Mouse (Mus musculus) hindbrain, embryonic 12.5 days (tissue): ENCODE data around the gene Olfr1414. TPM values are rescaled to one million over a fixed set of nuclear protein-coding genes. Genes with fewer than 3 reads are reported as not detected.

Experiments
- ATAC-seq: fragments of 200-750 bp; cut with Nextera tagmentation; 2 replicates; pipeline ENCODE4 v1.8.0; 2017; ENCODE audit warnings: moderate TSS enrichment; ENCODE audit not compliant: low FRiP score
- H3K27ac ChIP-seq: fragments of 300-500 bp; sonication (generic); 2 replicates; pipeline ENCODE4 v1.5.1; 2016; ENCODE audit warnings: mild to moderate bottlenecking
- H3K27me3 ChIP-seq: fragments of 300-500 bp; sonication (generic); 2 replicates; pipeline ENCODE4 v1.6.1; 2016; ENCODE audit warnings: mild to moderate bottlenecking
- H3K36me3 ChIP-seq: fragments of 300-500 bp; sonication (generic); 2 replicates; pipeline ENCODE4 v1.6.1; 2016; ENCODE audit warnings: mild to moderate bottlenecking
- H3K4me1 ChIP-seq: fragments of 300-500 bp; sonication (generic); 2 replicates; pipeline ENCODE4 v1.6.1; 2016
- H3K4me2 ChIP-seq: fragments of 300-500 bp; sonication (generic); replicated peaks from 2 replicates; pipeline ENCODE4 v1.6.1; 2016; ENCODE audit warnings: mild to moderate bottlenecking
- H3K4me3 ChIP-seq: fragments of 300-500 bp; sonication (generic); 2 replicates; pipeline ENCODE4 v1.5.1; 2016; ENCODE audit warnings: mild to moderate bottlenecking
- H3K9ac ChIP-seq: fragments of 300-500 bp; sonication (generic); 2 replicates; pipeline ENCODE4 v1.6.1; 2016; ENCODE audit warnings: mild to moderate bottlenecking, moderate library complexity
- H3K9me3 ChIP-seq: fragments of 300-500 bp; sonication (generic); replicated peaks from 2 replicates; pipeline ENCODE4 v1.6.1; 2016; ENCODE audit warnings: mild to moderate bottlenecking
- WGBS: fragments of 180-500 bp; shearing (Covaris S2); methylation state at CpG from one replicate; pipeline ENCODE4 v1.1.7; 2016; 5-methylcytosine and 5-hydroxymethylcytosine counted together
- microRNA-seq: library from miRNA; unstranded; fragments of <30 nt; microRNA quantifications from one replicate; pipeline ENCODE4, GENCODE M21; 2017
- polyA plus RNA-seq: library from polyadenylated mRNA; unstranded; fragments of >200 nt; fragmentation: Nextera tagmentation; extraction: Ambion mirVana; gene quantifications from 2 replicates; pipeline ENCODE4 v1.2.1, GENCODE M21; 2016

Gene Olfr1414
- polyA plus RNA-seq, 1 experiment from 2014 or later, result not detected

GRCm38 (mm10) chr1:92473165-92474041 is 45.1 kb downstream of the Olfr1414 start, which contains the start of gene Ndufa10:
Gene Ndufa10, minus strand, starts transcription at chr1:92473860.
- Histone ChIP-seq H3K27me3 (peaks cover 3% of the 10 kb centered on the region), H3K4me3 (peak within 1 kb of the TSS; percentile 97), H3K9ac (peak within 1 kb of the TSS; percentile 97), H3K9me3 (no peaks in the 10 kb centered on the region), H3K4me1 (peaks cover 9% of the 10 kb centered on the region), H3K4me2 (peak within 1 kb of the TSS; percentile 76), H3K36me3 (peaks cover 25% of the 10 kb centered on the region), H3K27ac (peak within 1 kb of the TSS; percentile 74)
- peak; percentile 94 for ATAC-seq
- WGBS, result 1% methylated on average over 67 of the region's 67 CpGs

DNA sequence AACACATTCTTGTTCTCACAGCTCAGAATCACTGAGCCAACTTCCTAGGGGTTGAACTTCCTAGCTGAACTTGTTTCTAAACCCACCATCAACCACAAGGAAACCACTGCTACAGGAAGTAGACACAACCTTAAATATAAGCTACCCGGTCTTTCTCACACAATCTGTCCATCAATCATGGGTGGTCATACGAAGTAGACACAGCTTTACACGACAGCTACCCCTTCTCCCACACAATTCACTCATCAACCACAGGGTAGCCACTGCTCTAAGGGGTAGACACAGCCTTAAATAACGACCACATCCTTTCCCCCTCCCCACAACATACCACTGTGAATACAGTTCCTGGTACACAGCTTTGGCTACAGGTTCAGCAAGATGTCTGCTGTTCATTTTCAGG is 49.6 kb downstream of the Olfr1414 start:
- no peak overlapping the region for H3K27ac ChIP-seq
- no peaks in the 10 kb centered on the region for H3K9me3 ChIP-seq
- ATAC-seq, result no peak
- H3K9ac ChIP-seq, result no peak overlapping the region
- no peaks in the 10 kb centered on the region for H3K27me3 ChIP-seq
- peaks cover 5% of the 10 kb centered on the region for H3K4me1 ChIP-seq
- H3K36me3 ChIP-seq, result peaks cover 68% of the 10 kb centered on the region
- 89% methylated on average over 4 of the region's 4 CpGs for WGBS
- no peak overlapping the region for H3K4me2 ChIP-seq
- no peak overlapping the region for H3K4me3 ChIP-seq

GRCm38 (mm10) chr1:92458416-92458815 is 60.0 kb downstream of the Olfr1414 start:
- H3K4me1 ChIP-seq, result no peaks in the 10 kb centered on the region
- no peak overlapping the region for H3K4me3 ChIP-seq
- no peaks in the 10 kb centered on the region for H3K27me3 ChIP-seq
- H3K9ac ChIP-seq, result no peak overlapping the region
- ATAC-seq, result no peak
- H3K27ac ChIP-seq, result no peak overlapping the region
- H3K4me2 ChIP-seq, result no peak overlapping the region
- no peaks in the 10 kb centered on the region for H3K9me3 ChIP-seq
- peaks cover 89% of the 10 kb centered on the region for H3K36me3 ChIP-seq
- WGBS, result 91% methylated on average over 6 of the region's 6 CpGs

DNA sequence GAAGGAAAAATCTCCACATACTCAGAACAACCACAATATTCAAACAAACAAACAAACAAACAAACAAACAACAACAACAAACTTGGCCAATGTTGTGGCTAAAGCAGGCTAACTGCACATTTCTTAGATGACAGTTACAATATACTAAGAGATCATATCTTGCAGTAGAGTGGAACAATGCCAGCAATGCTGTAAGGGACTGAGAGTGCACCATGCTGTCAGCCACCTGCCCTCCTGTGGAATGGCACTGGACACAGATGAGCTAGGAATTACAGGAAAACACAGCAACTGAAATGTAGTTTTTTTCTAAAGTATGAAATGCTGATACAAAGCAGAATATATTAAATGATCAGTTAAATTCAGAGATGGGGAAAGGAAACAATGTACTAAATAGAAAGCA is 60.7 kb downstream of the Olfr1414 start:
- Histone ChIP-seq H3K27me3 (no peaks in the 10 kb centered on the region), H3K4me1 (no peaks in the 10 kb centered on the region), H3K9me3 (no peaks in the 10 kb centered on the region), H3K36me3 (peaks cover 90% of the 10 kb centered on the region), H3K9ac (no peak overlapping the region), H3K4me2 (no peak overlapping the region), H3K4me3 (no peak overlapping the region), H3K27ac (no peak overlapping the region)
- ATAC-seq, result no peak

Small RNA genes within 50 kb of the gene (microRNA-seq; reads per million reads assigned to microRNA genes)
- gene Mir6900, result 5.2 reads per million, percentile 13 among the genes with 10 or more reads in this experiment

Other genes starting within 250 kb of the Olfr1414 start
- gene Ndufa10, start 44.8 kb downstream of the Olfr1414 start, polyA plus RNA-seq, result 211 and 248 TPM in 2 replicates
- not detected in 2 replicates for gene Olfr1416, start 33.5 kb downstream of the Olfr1414 start, polyA plus RNA-seq
- not detected in 2 replicates for gene Olfr1415, start 22.6 kb downstream of the Olfr1414 start, polyA plus RNA-seq
- gene Olfr1413, start 52.7 kb upstream of the Olfr1414 start, polyA plus RNA-seq, result not detected in 2 replicates
- not detected in 2 replicates for gene Olfr1412, start 67.1 kb upstream of the Olfr1414 start, polyA plus RNA-seq
- gene Olfr1411, start 75.8 kb upstream of the Olfr1414 start, polyA plus RNA-seq, result not detected in 2 replicates
- not detected in 2 replicates for gene Olfr1410, start 87.1 kb upstream of the Olfr1414 start, polyA plus RNA-seq
- gene Olfr12, start 99.1 kb upstream of the Olfr1414 start, polyA plus RNA-seq, result not detected in 2 replicates
- gene Cops9, start 123.3 kb upstream of the Olfr1414 start, polyA plus RNA-seq, result 333 and 394 TPM in 2 replicates
- not detected in 2 replicates for gene Otos, start 130.2 kb upstream of the Olfr1414 start, polyA plus RNA-seq